Mouse (Mus musculus): ENCODE data around the gene Itk. TPM values are rescaled to one million over a fixed set of nuclear protein-coding genes. Genes with fewer than 3 reads are reported as not detected.

Itk gene
- polyA plus RNA-seq, 1 experiment from 2014 or later: 0.33 TPM

GRCm38 (mm10) chr11:46396167-46396859 lies 7.0 kb upstream of the Itk start, which contains the start of gene Fam71b:
Gene Fam71b, plus strand, starts transcription at chr11:46396559.
- no peaks in the 10 kb centered on the region for H3K36me3 ChIP-seq (ENCODE audit: control insufficient read depth, insufficient read depth, low read length)
- H3K4me2 ChIP-seq (ENCODE audit: low read depth, low read length): no peak within 1 kb of the TSS
- no peaks in the 10 kb centered on the region for H3K9me3 ChIP-seq (ENCODE audit: control insufficient read depth, low read length)
- H3K27me3 ChIP-seq (replicated peaks; ENCODE audit: control insufficient read depth, insufficient read depth, low read length): no peaks in the 10 kb centered on the region
- no peaks in the 10 kb centered on the region for H3K4me1 ChIP-seq (ENCODE audit: control insufficient read depth, insufficient read depth, low read length)
- H3K9ac ChIP-seq (ENCODE audit: low read depth, low read length): no peak within 1 kb of the TSS
- 77% methylated on average over 13 of the region's 13 CpGs for WGBS
- no peak within 1 kb of the TSS for H3K4me3 ChIP-seq (ENCODE audit: low read length)
- H3K27ac ChIP-seq (ENCODE audit: low read length): no peak within 1 kb of the TSS
- ATAC-seq: no peak

- 91% methylated on average over 2 of the region's 2 CpGs for WGBS
- H3K27ac ChIP-seq (ENCODE audit: low read length): no peak overlapping the region
- H3K9me3 ChIP-seq (ENCODE audit: control insufficient read depth, low read length): no peaks in the 10 kb centered on the region
- H3K4me2 ChIP-seq (ENCODE audit: low read depth, low read length): no peak overlapping the region
- H3K4me3 ChIP-seq (ENCODE audit: low read length): no peak overlapping the region
- no peaks in the 10 kb centered on the region for H3K4me1 ChIP-seq (ENCODE audit: control insufficient read depth, insufficient read depth, low read length)
- no peak overlapping the region for H3K9ac ChIP-seq (ENCODE audit: low read depth, low read length)
- ATAC-seq: no peak
- H3K36me3 ChIP-seq (ENCODE audit: control insufficient read depth, insufficient read depth, low read length): no peaks in the 10 kb centered on the region
- H3K27me3 ChIP-seq (replicated peaks; ENCODE audit: control insufficient read depth, insufficient read depth, low read length): no peaks in the 10 kb centered on the region
These were observed 6.4 kb upstream of the Itk start for GRCm38 (mm10) chr11:46395698-46396097.

- Histone ChIP-seq H3K9me3 (ENCODE audit: control insufficient read depth, low read length) (no peaks in the 10 kb centered on the region), H3K4me1 (ENCODE audit: control insufficient read depth, insufficient read depth, low read length) (no peaks in the 10 kb centered on the region), H3K9ac (ENCODE audit: low read depth, low read length) (no peak overlapping the region), H3K4me3 (ENCODE audit: low read length) (no peak overlapping the region), H3K27ac (ENCODE audit: low read length) (no peak overlapping the region), H3K27me3 (replicated peaks; ENCODE audit: control insufficient read depth, insufficient read depth, low read length) (no peaks in the 10 kb centered on the region), H3K36me3 (ENCODE audit: control insufficient read depth, insufficient read depth, low read length) (no peaks in the 10 kb centered on the region), H3K4me2 (ENCODE audit: low read depth, low read length) (no peak overlapping the region)
- 96% methylated on average over 2 of the region's 2 CpGs for WGBS
- no peak for ATAC-seq
These were observed 5.8 kb upstream of the Itk start for GRCm38 (mm10) chr11:46395088-46395487.

GRCm38 (mm10) chr11:46393413-46393812 lies 4.1 kb upstream of the Itk start:
- Histone ChIP-seq H3K9me3 (ENCODE audit: control insufficient read depth, low read length) (no peaks in the 10 kb centered on the region), H3K27ac (ENCODE audit: low read length) (no peak overlapping the region), H3K27me3 (replicated peaks; ENCODE audit: control insufficient read depth, insufficient read depth, low read length) (no peaks in the 10 kb centered on the region), H3K4me3 (ENCODE audit: low read length) (no peak overlapping the region), H3K36me3 (ENCODE audit: control insufficient read depth, insufficient read depth, low read length) (no peaks in the 10 kb centered on the region), H3K4me1 (ENCODE audit: control insufficient read depth, insufficient read depth, low read length) (no peaks in the 10 kb centered on the region), H3K9ac (ENCODE audit: low read depth, low read length) (no peak overlapping the region), H3K4me2 (ENCODE audit: low read depth, low read length) (no peak overlapping the region)
- 77% methylated on average over 4 of the region's 4 CpGs for WGBS
- no peak for ATAC-seq

- H3K9ac ChIP-seq (ENCODE audit: low read depth, low read length): no peak overlapping the region
- H3K36me3 ChIP-seq (ENCODE audit: control insufficient read depth, insufficient read depth, low read length): no peaks in the 10 kb centered on the region
- 75% methylated on average over 7 of the region's 7 CpGs for WGBS
- no peak overlapping the region for H3K27ac ChIP-seq (ENCODE audit: low read length)
- H3K27me3 ChIP-seq (replicated peaks; ENCODE audit: control insufficient read depth, insufficient read depth, low read length): no peaks in the 10 kb centered on the region
- no peaks in the 10 kb centered on the region for H3K9me3 ChIP-seq (ENCODE audit: control insufficient read depth, low read length)
- H3K4me3 ChIP-seq (ENCODE audit: low read length): no peak overlapping the region
- no peaks in the 10 kb centered on the region for H3K4me1 ChIP-seq (ENCODE audit: control insufficient read depth, insufficient read depth, low read length)
- no peak overlapping the region for H3K4me2 ChIP-seq (ENCODE audit: low read depth, low read length)
- ATAC-seq: no peak
These were observed 3.6 kb upstream of the Itk start for GRCm38 (mm10) chr11:46392890-46393289.

- Histone ChIP-seq H3K4me2 (ENCODE audit: low read depth, low read length) (no peak overlapping the region), H3K4me3 (ENCODE audit: low read length) (no peak overlapping the region), H3K4me1 (ENCODE audit: control insufficient read depth, insufficient read depth, low read length) (no peaks in the 10 kb centered on the region), H3K27ac (ENCODE audit: low read length) (no peak overlapping the region), H3K9ac (ENCODE audit: low read depth, low read length) (no peak overlapping the region), H3K9me3 (ENCODE audit: control insufficient read depth, low read length) (no peaks in the 10 kb centered on the region), H3K27me3 (replicated peaks; ENCODE audit: control insufficient read depth, insufficient read depth, low read length) (no peaks in the 10 kb centered on the region), H3K36me3 (ENCODE audit: control insufficient read depth, insufficient read depth, low read length) (no peaks in the 10 kb centered on the region)
- 57% methylated on average over 3 of the region's 3 CpGs for WGBS
- no peak for ATAC-seq
These were observed 1.3 kb upstream of the Itk start for GRCm38 (mm10) chr11:46390621-46391020.

- H3K4me2 ChIP-seq (ENCODE audit: low read depth, low read length): no peak overlapping the region
- no peak for ATAC-seq
These were observed 877 bp downstream of the Itk start for GRCm38 (mm10) chr11:46388438-46388837.

GRCm38 (mm10) chr11:46387061-46387460 lies 2.3 kb downstream of the Itk start:
- Histone ChIP-seq H3K9me3 (ENCODE audit: control insufficient read depth, low read length) (no peaks in the 10 kb centered on the region), H3K9ac (ENCODE audit: low read depth, low read length) (no peak overlapping the region), H3K27me3 (replicated peaks; ENCODE audit: control insufficient read depth, insufficient read depth, low read length) (no peaks in the 10 kb centered on the region), H3K36me3 (ENCODE audit: control insufficient read depth, insufficient read depth, low read length) (no peaks in the 10 kb centered on the region), H3K4me2 (ENCODE audit: low read depth, low read length) (no peak overlapping the region), H3K4me3 (ENCODE audit: low read length) (no peak overlapping the region), H3K4me1 (ENCODE audit: control insufficient read depth, insufficient read depth, low read length) (no peaks in the 10 kb centered on the region), H3K27ac (ENCODE audit: low read length) (no peak overlapping the region)
- ATAC-seq: no peak
- 84% methylated on average over 8 of the region's 8 CpGs for WGBS

More at GRCm38 (mm10) chr11:46388438-46388837, 877 bp downstream of the Itk start:
- H3K27ac ChIP-seq (ENCODE audit: low read length): no peak overlapping the region
- H3K9me3 ChIP-seq (ENCODE audit: control insufficient read depth, low read length): no peaks in the 10 kb centered on the region
- H3K36me3 ChIP-seq (ENCODE audit: control insufficient read depth, insufficient read depth, low read length): no peaks in the 10 kb centered on the region
- no peaks in the 10 kb centered on the region for H3K27me3 ChIP-seq (replicated peaks; ENCODE audit: control insufficient read depth, insufficient read depth, low read length)
- no peaks in the 10 kb centered on the region for H3K4me1 ChIP-seq (ENCODE audit: control insufficient read depth, insufficient read depth, low read length)
- WGBS: 70% methylated on average over 6 of the region's 6 CpGs
- no peak overlapping the region for H3K9ac ChIP-seq (ENCODE audit: low read depth, low read length)
- H3K4me3 ChIP-seq (ENCODE audit: low read length): no peak overlapping the region

- Histone ChIP-seq H3K9ac (ENCODE audit: low read depth, low read length) (no peak overlapping the region), H3K4me1 (ENCODE audit: control insufficient read depth, insufficient read depth, low read length) (no peaks in the 10 kb centered on the region), H3K27me3 (replicated peaks; ENCODE audit: control insufficient read depth, insufficient read depth, low read length) (no peaks in the 10 kb centered on the region), H3K27ac (ENCODE audit: low read length) (no peak overlapping the region), H3K4me3 (ENCODE audit: low read length) (no peak overlapping the region), H3K4me2 (ENCODE audit: low read depth, low read length) (no peak overlapping the region), H3K36me3 (ENCODE audit: control insufficient read depth, insufficient read depth, low read length) (no peaks in the 10 kb centered on the region), H3K9me3 (ENCODE audit: control insufficient read depth, low read length) (no peaks in the 10 kb centered on the region)
- 81% methylated on average over 8 of the region's 8 CpGs for WGBS
- ATAC-seq: no peak
These were observed 2.8 kb downstream of the Itk start for GRCm38 (mm10) chr11:46386556-46386955.

GRCm38 (mm10) chr11:46384925-46385324 lies 4.4 kb downstream of the Itk start:
- Histone ChIP-seq H3K9ac (ENCODE audit: low read depth, low read length) (no peak overlapping the region), H3K36me3 (ENCODE audit: control insufficient read depth, insufficient read depth, low read length) (no peaks in the 10 kb centered on the region), H3K4me2 (ENCODE audit: low read depth, low read length) (no peak overlapping the region), H3K4me3 (ENCODE audit: low read length) (no peak overlapping the region), H3K4me1 (ENCODE audit: control insufficient read depth, insufficient read depth, low read length) (no peaks in the 10 kb centered on the region), H3K27ac (ENCODE audit: low read length) (no peak overlapping the region), H3K9me3 (ENCODE audit: control insufficient read depth, low read length) (no peaks in the 10 kb centered on the region), H3K27me3 (replicated peaks; ENCODE audit: control insufficient read depth, insufficient read depth, low read length) (no peaks in the 10 kb centered on the region)
- 85% methylated on average over 2 of the region's 2 CpGs for WGBS
- no peak for ATAC-seq
